Mouse (Mus musculus): ENCODE results near the gene Palm2. TPM values are rescaled to one million over a fixed set of nuclear protein-coding genes. Genes with fewer than 3 reads are reported as not detected.

Gene Palm2
- 9.6 and 10.3 TPM in 2 replicates for polyA plus RNA-seq (2012; rRNA removed)

GRCm38 (mm10) chr4:57433941-57434704 lies at the start of gene Palm2:
Gene Palm2, plus strand, starts transcription at chr4:57434247.

GRCm38 (mm10) chr4:57567666-57568206 lies 133.7 kb downstream of the Palm2 start, which contains the start of gene Pakap:
Gene Pakap, plus strand, starts transcription at chr4:57568179.

DNA sequence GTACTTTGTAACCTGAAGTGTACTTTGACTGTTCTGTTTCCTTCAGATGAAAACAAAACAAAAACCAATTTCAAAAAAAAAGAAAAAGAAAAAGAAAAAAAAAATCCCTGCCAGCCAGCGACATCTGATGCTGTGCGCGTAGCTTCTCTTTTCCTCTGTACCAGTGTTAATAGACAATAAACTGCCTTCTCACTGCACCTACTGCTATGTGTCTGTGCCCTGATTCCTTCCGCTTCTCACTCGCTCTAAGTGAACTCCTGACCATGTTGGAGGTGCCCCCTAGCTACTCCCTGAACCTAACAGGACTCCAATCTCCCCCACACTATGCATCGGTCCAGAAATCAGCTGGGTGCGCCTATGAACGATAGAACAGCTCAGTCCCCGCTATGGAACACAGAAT lies 283.3 kb downstream of the Palm2 start, which contains the start of gene Akap2:
Gene Akap2 (plus strand): TSS at position 304 of the 400 bp plus-strand sequence.

Other genes with a start within 250 kb of the Palm2 start
- gene Ptpn3, start 132.4 kb upstream of the Palm2 start, polyA plus RNA-seq (2012; rRNA removed) = 3.8 and 5.4 TPM in 2 replicates
- gene Pakap, start 133.9 kb downstream of the Palm2 start, polyA plus RNA-seq (2012; rRNA removed) = 2.2 TPM in 2 replicates